Mouse (Mus musculus) kidney, adult 18-20 months (tissue): ENCODE data around the gene Clrn1.

ENCODE experiments used
- DNase-seq: peaks from one replicate; pipeline ENCODE4 v3.0.0; 2021

The Clrn1 gene

GRCm38 (mm10) chr3:58829926-58830325 is 55.2 kb downstream of the Clrn1 start:
- no peak for DNase-seq

- no peak for DNase-seq
Observed at GRCm38 (mm10) chr3:58828366-58829153, 56.6 kb downstream of the Clrn1 start.

DNA sequence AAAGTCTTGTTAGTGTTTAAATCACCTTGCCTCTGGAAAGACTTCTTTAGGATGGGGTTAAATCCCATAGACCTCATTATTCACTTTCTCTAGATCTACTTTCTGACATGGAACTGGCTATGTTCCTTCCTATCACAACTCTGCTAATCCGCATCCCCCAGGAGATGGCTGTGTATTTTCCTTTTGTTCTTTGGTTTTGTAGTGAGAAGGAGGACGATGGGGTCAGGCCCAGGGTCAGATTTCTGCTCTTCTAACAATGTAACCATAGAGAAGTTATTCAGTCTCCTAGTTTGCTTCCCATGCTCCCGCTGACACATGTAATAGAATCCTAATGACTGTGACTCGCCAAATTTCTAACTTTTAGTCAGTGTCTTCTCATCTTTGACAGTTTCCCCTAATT is 58.9 kb downstream of the Clrn1 start:
- DNase-seq = no peak

- no peak for DNase-seq
Observed at GRCm38 (mm10) chr3:58822211-58822610, 62.9 kb downstream of the Clrn1 start, which contains the start of gene Mindy4b-ps. Gene Mindy4b-ps, minus strand, starts transcription at chr3:58822311.

- DNase-seq = no peak
Observed at GRCm38 (mm10) chr3:58817337-58817736, 67.8 kb downstream of the Clrn1 start.

DNA sequence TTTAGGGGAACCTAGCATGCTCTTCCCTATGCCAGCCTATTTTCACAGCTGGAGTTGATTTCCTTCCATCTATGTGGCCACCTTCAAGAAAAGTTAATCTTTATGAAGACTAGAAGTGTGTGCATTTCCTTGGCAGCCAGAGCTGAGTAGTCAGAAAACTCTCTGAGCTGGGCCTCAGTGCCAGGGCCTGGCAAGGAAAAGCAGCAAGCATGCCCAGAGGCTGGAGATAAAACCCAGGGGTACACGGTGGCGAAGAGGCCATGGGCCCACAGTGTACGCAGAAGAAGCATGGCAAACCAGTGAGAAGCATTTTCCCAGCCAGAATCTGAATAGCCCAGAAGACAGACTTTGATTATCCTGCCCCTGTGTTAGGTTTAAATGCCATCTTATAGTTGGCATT is 70.9 kb downstream of the Clrn1 start:
- DNase-seq = no peak

- no peak for DNase-seq
Observed at GRCm38 (mm10) chr3:58810353-58810752, 74.8 kb downstream of the Clrn1 start.

DNA sequence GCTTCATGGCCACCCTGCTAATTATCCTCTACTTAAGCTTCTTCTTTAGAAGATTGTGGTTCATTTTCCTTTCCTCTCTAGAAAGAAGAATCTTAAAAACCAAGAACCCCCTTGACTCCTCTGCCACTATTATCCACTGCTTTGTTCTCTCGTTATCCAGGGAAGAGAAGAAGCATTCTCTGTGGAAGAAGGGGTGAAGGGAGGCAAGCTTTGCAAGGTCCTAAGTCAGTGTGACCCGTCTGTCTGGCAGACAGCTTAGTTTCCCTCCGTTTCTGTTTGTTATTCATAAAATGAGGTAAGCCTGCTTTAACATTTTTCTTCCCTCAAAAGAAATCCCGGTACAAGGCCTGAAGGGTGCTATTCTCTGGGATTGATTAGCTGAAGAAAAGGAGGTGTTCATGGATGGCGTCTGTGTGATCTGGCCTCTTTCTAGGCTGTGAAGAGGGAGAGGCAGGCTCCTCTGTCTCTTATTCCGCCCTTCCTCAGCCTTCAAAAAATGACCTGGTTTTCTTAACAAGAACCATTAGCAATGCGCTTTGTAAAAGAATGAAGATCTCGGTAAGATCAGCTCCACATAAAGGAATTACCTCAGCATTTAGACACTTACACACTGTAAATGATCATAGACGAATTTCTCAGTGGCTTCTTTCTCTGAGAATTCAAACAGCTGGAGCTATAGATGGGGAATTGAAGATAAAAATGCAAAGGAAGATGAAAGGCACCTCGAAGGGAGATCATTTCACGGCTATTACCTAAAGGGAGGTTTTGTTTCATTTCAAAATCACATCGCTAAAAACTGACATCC is 75.8 kb downstream of the Clrn1 start:
- no peak for DNase-seq

DNA sequence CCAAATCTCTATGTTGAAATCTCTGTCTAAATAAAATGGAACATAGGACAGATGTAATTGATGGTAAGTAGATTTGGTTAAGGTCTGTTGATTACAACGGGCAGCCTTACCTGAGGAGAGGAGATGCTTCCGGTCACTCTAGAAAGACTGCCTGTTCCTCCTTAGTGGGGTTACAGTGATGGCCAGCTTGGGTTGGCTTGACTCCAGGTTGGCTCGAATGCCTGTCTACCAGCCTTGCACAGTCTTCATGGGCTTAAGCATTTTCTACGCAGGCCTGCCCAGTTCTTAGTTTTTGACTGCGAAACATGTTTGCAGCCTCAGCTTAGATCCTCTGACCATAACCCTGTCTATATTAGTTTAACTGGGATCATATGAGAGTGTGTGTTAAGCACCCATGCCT is 76.5 kb downstream of the Clrn1 start:
- DNase-seq = no peak

DNA sequence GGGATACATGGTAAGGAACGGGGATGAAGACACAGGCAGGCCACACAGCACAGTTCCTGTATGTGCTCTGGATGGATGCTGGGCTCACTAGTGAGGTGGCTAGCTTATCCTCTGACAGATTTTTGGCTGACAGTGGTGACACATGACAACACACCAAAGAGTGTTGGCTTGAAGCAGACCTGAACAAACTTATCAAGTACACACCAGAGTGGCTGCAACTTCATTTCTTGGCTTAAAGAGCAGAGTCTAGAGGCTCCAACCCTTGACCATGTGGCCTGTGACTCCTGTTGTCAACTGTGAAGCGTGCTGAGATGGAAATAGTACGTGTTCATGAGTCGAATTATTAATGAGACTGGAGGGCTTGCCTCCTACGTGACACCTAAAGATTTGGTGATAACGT is 80.4 kb downstream of the Clrn1 start:
- no peak for DNase-seq

DNA sequence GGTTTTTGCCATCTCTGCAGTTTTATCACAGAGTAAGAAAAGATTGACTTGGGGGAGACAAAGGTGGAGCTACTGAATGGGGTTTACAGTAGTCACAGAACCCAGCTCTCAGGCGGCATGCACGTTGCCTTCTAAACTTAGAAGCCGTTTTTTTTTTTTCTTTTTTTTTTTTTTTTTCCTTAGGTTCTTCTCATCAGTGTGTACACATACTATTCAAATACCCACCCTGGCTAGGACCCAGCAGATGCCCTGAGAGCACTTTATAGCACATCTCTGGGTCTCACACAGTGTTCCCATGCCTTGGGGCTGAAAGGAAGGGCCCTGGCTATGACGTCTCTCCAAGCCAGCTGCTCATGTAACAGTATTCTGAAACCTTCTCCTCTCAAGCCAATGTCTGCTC is 86.5 kb downstream of the Clrn1 start:
- DNase-seq = no peak

- no peak for DNase-seq
Observed at GRCm38 (mm10) chr3:58798245-58798644, 86.9 kb downstream of the Clrn1 start.
